Mouse (Mus musculus) frontal cortex, postnatal 14 days (tissue): Measurements from ENCODE around the gene H2-Q7.
"Not testable (repeated sequence)": the region's sequence is repeated elsewhere in the genome, so short reads cannot be mapped to it uniquely, and the experiment has no call there.

Experiments used
- DNase-seq, 2 experiments: peaks; one replicate each; pipeline ENCODE4 v3.0.0; 2022; ENCODE audit warnings: low spot score in 2 of 2

Gene H2-Q7

GRCm38 (mm10) chr17:35435577-35435976 is 3.4 kb upstream of the H2-Q7 start:
- DNase-seq: not testable (repeated sequence)

- not testable (repeated sequence) for DNase-seq
Measured at GRCm38 (mm10) chr17:35437386-35437936, 1.5 kb upstream of the H2-Q7 start.

DNA sequence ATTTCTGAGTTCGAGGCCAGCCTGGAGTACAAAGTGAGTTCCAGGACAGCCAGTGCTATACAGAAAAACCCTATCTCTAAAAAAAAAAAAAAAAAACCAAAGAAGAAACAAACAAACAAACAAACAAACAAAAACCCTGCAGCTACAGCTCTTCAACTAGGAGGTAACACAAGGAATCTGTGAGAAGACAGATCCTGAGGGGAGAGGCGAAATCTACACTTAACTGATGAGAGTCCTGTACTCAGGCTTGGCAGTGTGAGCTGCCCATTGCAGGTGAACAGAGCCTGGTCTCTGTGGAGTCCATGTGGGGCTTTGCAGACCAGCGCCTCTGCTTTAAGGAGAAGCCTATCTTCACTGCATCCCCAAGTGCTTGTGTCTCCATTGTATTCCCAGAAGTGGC is 560 bp upstream of the H2-Q7 start:
- not testable (repeated sequence) for DNase-seq

GRCm38 (mm10) chr17:35439295-35439747 is 366 bp downstream of the H2-Q7 start:
- not testable (repeated sequence) for DNase-seq

GRCm38 (mm10) chr17:35439925-35440645 is 1.1 kb downstream of the H2-Q7 start:
- not testable (repeated sequence) for DNase-seq

DNA sequence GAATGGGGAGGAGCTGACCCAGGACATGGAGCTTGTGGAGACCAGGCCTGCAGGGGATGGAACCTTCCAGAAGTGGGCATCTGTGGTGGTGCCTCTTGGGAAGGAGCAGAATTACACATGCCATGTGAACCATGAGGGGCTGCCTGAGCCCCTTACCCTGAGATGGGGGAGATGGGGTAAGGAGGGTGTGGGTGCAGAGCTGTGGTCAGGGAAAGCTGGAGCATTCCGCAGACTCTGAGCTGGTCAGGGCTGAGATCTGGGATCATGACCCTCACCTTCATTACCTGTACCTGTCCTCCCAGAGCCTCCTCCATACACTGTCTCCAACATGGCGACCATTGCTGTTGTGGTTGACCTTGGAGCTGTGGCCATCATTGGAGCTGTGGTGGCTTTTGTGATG is 3.4 kb downstream of the H2-Q7 start:
- DNase-seq: not testable (repeated sequence)

GRCm38 (mm10) chr17:35444510-35444909 is 5.6 kb downstream of the H2-Q7 start:
- not testable (repeated sequence) for DNase-seq

DNA sequence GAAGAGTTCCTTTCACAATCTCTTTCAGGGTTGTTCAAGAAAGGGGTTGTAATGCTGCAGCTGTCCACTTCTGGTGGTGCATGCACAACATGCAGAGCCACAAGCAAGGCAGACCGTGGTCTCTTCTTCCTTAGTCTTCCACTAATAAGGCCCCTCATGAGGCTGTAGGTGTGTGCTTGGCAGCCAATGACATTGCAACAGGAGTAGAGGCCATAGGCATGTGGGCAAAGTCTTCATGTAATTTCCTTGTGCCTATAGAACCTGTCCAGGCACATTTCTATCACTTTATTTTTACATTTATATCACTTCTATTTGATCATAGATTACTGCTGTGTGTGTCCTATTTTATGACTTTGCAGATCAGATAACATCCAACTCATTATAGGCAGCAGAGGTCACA is 19.3 kb downstream of the H2-Q7 start:
- DNase-seq: not testable (repeated sequence)

DNA sequence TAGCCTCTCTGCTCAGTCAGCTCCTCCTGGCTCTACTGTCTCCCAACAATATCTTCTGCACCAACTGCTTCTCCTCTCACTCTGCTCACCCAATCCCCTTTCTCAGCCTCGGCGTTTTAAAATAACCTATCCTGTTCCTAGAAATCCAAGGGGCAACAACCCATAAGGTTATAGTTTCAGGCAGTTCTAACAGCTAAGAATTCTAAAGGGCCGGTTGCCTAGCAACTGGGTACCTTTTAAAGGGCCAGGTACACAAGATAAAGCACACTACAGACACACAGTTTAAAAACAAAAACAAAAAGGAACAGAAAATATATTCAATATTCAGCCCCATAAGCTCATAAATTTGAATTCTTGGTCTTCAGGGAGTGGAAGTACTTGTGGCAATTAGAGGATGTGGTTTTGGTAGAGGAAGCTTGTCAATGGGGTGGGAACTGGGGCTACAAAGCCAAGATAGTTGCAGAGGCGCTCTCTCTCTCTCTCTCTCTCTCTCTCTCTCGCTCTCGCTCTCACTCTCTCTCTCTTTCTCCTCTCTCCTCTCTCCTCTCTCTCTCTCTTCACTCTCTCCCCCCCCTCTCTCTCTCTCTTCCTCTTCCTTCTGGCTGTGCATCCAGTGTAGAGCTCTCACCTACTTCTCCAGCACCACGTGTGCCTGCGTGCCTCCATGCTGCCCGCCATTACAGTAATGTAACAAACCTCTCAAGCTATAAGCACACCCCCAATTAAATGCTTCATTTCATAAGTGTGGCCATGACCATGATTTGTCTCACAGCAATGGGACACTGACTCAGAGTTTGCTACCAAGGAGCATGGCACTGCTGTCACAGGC is 21.8 kb downstream of the H2-Q7 start:
- not testable (repeated sequence) for DNase-seq

GRCm38 (mm10) chr17:35465651-35466050 is 26.7 kb downstream of the H2-Q7 start:
- DNase-seq: not testable (repeated sequence)

- not testable (repeated sequence) for DNase-seq
Measured at GRCm38 (mm10) chr17:35468936-35469335, 30.0 kb downstream of the H2-Q7 start.

DNA sequence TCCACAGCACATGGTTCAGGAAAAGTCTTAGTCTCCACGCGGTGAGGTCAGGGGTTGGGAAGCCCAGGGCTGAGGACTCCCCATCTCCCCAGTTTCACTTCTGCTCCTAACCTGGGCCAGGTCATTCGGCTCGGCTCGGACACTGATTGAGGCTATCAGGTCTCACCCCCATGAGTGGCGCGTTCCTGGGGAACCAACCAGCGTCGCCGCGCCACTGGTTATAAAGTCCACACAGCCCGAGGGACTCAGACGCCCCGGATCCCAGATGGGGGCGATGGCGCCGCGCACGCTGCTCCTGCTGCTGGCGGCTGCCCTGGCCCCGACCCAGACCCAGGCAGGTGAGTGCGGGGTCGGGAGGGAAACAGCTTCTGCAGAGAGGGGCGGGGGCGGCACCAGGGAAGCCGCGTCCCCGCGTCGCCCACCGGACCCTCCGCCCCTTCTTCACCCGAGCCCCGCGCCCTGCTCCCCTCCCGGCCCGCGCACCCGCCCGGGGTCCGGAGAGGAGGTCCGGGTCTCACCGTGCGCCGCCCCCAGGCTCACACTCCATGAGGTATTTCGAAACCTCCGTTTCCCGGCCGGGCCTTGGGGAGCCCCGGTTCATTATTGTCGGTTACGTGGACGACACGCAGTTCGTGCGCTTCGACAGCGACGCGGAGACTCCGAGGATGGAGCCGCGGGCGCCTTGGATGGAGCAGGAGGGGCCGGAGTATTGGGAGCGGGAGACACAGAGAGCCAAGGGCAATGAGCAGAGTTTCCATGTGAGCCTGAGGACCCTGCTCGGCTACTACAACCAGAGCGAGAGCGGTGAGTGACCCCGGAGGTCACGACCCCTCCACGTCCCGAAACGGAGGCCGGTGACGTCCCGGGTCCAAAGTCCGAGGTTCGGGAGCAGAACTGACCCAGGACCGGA is 31.1 kb downstream of the H2-Q7 start, which contains the start of gene H2-Q10:
Gene H2-Q10 (plus strand): TSS at position 248 of the 910 bp plus-strand sequence.
- no peak for DNase-seq

DNA sequence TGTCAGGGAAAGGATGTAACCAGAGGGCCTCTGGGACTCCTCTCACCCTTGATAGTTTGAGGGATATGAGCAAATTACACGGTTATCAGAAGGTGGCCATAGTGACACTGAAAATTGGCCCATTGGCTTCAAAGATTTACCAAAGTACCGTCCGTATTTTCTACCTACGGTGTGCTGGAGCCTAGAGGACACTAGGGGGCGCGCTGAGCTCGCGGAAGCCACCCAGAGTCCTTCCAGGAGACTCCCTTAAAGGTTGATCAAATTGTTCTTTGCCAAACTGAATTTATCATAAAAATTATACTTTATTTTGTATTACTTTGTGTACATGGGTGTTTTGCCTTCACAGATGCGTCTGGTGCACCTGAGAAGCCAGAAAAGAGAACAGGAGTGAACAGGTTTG is 45.1 kb downstream of the H2-Q7 start:
- peak in 1 of 2 experiments; percentile 55 for DNase-seq

GRCm38 (mm10) chr17:35485702-35486101 is 46.7 kb downstream of the H2-Q7 start:
- DNase-seq: no peak

GRCm38 (mm10) chr17:35486726-35487125 is 47.8 kb downstream of the H2-Q7 start:
- DNase-seq: no peak

GRCm38 (mm10) chr17:35488041-35488440 is 49.1 kb downstream of the H2-Q7 start:
- no peak for DNase-seq

GRCm38 (mm10) chr17:35490320-35490719 is 51.4 kb downstream of the H2-Q7 start:
- DNase-seq: no peak
